Mouse (Mus musculus): Measurements from ENCODE around the gene Sgsh. TPM values are rescaled to one million over a fixed set of nuclear protein-coding genes. Genes with fewer than 3 reads are reported as not detected.
A peak's percentile ranks its signal among the peaks of the same experiment; 100 is the strongest.

The Sgsh gene
- total RNA-seq, 1 experiment from 2014 or later = 14.8 TPM

DNA sequence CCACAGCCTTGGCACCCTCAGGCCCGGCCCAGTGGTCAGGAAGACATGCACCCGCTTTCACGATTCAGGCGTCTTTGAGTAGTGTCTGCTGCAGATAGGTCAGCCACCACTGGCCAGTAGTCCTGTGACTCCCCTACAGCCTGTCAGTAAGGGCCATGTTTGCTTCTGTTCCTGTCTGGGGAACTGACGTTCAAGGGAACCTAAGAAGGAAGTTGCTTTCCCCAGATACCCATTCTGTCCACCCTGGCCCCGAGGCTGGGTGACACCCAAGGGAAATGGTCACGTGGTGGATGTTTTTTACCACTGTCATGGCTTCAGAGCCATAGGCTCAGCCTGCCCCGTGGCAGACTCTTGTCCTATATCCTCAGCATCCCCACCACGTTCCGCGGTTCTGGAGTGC, 22.0 kb upstream of the Sgsh start:
- no peak for DNase-seq

DNA sequence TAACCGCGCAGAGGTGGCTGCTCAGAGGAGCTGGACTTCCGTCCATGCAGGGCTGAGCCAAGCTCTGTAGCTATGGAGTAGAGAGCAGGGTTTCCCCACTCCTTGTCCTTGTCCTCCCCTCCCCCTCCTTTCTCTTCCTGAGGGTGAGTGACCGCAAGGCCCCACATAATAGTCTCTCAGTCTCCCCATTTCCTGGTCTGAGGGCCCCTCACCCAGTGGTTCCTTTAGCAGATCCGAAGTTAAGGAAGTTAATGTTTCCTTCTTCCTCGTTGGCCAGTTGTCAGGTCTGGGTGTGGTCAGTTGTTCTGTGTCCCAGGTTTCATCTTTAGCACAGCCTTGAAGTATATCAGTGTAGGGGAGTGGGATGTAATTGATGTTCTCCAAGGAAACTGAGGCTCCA, 20.1 kb upstream of the Sgsh start:
- no peak for DNase-seq

DNA sequence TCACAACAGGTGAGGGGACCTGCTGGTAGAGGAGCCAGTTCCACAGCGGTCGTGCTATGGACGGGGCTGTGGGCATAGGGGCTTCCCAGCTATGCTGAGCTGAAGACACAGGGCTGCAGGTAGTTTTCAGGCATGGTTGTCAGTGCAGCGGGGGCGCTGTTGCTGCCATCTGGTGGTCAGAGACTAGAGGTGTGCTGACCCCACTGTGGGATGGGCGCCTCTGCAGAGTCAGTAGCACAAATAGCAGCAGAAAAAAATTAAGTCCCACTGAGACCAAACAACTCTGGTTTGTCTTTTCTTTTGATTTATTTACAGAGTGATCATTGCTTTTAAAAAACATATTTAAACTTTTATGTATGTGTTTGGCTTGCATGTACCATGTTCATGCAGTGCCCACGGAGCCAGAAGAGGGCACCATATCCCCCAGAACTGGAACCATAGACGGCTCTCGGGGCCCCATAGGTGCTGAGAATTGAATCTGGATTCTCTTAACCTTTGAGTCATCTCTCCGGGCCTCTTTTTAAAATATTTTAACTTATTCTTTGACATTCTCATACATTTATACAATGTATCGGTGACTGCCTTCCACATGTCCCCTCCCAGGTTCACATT, 8.3 kb upstream of the Sgsh start:
- peak; percentile 82 for DNase-seq

DNA sequence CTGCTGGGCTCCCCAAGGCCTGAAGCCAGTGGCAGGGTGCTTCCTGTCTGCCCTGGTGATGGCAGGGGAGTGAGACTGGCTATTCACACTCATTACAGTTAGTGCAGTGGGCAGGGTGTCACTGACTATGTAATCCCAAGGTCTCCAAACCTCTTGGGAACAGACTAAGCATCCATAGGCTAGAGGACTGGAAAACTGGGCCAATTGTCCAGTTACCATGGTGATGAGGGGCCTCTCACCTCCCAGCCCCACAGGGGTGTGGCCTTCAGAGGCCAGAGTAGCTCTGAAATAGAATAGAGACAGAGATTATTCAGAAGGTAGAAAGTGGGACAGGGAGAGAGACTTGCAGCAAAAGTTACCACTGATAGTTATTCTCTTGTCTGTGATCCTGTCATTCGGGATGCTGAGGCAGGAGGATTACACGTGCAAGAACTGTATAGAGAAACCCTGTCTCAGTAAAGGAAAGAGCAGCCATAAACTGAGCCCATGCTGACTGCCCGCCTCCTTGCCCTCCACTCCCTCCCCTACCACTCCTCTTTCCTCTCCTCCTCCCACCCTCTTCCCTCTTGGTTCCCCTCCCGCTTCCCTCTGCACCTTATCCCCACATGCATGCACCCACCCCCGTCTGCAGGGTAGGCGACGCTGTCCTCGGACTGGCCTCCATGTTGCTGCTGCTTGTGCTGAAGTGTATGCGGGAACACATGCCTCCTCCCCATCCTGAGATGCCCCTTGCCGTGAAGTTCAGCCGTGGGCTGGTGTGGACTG, 7.6 kb upstream of the Sgsh start:
- DNase-seq = no peak

DNA sequence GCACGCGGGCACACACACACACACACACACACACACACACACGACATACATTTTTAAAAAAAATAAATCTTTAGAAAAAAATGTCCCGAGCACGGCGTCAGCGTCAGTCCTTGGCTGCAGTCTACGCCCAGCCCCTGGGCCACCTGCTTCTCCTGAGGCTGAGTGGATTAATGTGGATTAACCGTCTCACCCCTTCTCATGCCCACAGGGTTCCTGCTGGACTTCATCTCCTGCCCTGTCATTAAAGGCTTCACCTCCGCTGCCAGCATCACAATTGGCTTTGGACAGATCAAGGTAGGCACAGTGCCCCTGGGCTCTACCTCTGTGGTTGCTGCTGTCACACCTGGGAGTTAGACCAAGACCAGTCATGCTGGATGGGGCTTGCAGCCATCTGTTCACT, 3.8 kb upstream of the Sgsh start:
- DNase-seq = no peak

DNA sequence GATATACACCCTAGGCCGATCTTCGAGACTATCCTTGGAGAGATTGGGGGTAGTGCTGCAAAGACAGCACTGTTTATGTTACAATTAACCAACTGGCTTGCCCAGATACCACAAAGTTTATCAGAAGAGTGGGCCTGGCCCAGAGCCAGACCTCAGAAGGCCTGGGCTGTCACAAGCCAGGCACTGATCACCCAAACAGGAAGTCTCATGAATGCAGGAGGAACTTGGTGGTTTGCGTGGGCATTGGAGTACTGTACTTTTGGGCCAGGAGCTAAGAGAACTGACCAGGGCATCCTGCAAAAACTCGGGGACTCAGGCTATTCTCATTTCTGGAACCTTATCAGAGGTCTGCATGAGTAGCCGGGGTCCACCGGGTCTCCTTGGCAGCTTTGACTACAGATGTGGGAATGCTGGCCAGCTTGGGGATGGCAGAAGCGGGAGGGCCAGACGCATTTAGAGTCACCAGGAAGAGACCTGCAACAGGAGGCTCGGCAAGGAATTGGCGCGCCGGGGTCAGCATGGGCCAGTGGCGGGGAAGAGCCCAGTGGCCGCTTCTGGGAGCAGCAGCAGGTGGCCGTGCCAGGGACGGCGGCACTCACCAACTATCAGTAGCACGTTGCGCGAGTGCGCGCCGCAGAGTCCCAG, 416 bp downstream of the Sgsh start:
- DNase-seq = peak; percentile 65

DNA sequence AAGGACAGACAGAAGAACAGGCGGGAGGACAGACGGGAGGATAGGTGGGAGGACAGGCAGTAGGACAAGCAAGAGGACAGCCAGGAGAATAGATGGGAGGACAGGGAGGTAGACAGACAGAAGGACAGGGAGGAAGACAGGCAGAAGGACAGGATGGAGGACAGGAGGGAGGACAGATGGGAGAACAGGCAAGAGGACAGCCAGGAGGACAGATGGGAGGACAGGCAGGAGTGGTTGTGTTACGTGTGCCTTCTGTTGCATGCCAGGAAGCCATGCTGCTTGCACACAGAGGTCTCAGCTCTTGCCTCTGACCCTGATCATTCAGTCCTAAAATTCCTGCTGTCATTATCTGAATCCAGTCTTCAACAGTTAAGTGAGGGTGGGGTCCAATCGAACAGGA, 1.4 kb downstream of the Sgsh start:
- no peak for DNase-seq

DNA sequence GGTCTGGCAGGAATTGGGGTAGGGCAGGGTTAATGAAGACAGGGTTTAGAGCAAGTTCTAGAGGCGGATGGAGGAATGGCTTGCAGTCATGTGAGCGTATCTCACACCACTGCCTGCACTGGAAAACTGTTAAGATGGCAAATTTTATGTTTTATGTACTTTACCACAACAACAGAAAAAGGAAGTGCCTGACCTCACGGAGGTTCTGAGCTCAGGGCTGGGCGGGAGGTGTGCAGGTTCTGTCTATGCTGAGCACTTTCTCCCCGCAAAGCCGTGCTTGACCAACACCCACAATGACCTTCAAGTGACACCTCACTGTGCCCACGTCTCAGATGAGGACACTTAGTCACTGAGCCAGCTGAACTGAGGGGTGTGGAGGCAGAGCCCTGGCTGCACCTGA, 3.2 kb downstream of the Sgsh start:
- DNase-seq = no peak

DNA sequence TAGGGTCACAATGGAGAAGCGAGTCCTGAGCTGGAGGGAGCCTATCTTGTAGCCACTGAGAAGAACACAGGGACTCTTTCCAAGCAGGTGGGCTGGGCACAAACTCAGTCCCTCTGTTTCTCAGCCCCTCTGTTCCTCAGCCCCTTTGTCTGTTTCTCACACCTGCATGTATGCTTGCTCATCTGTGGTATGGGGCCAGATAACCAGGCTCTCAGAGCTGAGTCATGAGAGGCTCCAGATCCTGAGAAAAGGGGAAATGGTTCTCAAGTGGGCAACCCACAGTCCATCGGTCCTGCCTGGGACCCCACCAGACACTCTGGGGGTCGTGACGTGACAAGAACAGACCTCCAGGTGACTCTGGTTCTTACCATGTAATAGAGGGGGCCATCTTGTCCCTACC, 8.2 kb downstream of the Sgsh start:
- DNase-seq = no peak

DNA sequence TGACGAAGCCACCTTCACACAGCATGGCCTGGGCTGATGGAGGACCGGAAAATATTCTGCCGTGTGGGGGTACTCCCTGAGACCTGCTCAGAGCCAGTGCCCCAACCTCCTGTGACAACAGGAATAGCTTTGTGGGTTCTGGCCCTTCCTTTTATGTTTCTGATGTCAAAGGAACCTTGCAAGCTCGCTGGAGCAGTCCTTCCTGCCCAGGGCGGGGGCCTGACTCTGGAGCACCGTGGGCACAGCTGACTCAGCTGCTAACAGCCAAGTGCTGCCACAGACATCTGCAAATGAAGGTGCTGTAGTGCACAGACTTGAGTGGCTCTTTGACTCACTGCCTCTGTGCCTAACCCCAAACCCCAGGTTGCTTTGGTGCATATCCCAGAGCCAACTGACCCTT, 10.5 kb downstream of the Sgsh start:
- DNase-seq = no peak

DNA sequence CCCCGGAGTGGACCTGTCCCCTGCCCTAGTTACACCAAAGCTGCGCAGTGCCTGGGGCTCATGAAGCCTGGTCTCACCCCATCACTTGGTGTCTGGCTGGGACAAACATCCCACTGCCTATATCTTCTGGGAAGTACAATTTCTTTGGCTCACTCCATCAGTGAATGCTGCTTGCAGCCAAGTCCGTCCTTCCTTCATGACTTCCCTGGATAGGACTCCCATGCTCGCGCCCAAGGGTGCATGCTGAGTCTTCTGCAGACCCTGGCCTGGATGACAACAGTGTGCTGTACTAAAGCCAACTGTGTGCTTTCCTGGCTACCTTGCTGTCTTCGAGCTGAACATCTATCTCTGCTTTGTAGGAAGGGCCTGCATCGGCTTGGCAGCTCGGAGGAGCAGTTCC, 11.2 kb downstream of the Sgsh start:
- DNase-seq = no peak

DNA sequence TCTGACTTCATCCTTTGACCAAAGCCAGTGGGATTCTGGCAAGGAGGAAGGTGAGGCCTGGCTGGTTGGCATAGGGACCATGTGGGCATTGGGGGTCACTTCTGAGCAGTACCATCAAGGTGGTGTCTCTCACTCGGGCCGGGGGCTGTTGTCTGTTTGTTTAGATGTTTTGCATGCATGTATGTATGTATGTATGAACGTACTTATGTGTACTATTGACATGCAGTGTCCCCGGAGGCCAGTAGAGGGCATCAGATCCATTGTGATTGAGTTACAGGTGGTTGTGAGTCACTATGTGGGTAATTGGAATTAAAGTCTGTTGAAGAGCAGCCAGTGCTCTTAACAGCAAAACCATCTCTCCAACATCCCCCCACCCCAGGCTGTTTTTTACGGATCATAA, 15.7 kb downstream of the Sgsh start:
- DNase-seq = peak; percentile 80

DNA sequence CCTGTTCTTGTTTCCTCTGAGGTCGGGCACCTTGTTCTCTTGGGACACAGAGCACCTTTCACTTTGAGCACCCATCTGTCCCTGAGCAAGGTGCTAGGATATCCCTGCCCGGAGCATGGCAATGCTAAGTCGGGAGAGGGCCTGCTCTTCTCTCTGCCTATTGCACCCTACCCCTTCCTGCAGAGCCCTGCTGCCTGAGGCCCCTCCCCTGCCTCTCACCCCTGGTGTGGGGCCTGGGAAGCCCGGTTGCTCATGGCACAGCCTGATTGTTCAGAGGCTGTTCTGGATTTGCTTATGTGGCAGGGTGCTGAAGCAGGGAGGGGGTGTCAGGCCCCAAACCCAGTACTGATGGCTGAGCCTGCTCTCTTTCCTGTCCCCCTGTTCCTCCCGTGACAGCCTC, 16.2 kb downstream of the Sgsh start:
- DNase-seq = peak; percentile 48

DNA sequence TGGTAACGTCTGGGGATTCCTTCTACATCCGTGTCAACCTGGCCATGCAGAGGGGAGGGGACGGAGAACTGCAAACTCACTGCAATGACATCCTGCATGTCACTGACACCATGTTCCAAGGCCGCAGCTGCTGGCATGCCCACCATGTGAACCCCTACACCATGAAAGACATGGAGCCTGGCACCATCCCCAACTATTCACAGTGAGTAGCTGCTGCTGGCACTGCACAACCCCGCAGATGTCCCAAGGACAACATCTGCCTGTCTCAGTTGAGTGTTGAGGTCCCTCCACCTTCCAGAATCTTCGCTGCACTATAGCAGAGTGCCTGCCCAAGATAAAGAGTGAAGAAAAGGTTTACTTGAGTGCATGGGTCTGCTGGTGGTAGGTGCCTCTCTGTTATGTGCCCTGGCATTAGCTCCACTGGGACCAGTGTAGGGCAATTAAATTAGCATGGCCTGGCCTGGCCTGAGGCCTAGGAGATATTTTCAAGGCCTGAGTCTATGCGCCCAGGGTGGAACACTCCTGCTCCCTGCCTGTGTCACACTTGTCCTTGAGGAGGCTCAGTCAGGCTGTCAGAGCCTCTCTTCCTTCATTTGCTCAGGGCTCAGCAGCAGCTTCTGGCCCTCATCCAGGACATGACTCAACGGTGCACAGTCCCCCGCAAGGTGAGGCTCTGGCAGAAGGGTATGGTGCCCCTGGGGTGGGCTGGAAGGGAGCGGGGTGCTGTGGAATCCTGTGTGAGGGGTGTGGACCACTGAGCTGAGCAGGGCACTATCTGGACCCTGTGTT, 16.9 kb downstream of the Sgsh start:
- DNase-seq = peak; percentile 89

DNA sequence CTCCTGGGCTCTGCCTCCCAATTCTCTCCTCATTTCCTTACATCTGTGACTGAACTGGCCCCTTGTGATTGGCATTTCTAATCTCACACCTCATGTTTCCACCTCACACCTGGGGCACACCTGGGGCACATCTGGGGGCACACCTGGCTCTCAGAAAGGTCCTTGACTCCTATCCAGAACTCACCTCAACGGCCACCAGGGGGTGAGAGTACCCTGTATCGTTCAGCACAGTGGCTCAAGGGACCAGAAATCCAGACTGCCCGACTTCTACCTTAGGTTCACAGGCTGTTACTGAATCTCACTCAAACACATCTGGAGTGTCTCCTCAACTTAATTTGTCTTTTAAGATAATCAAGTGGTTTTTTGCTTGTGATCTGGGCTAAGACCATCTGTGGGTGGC, 23.4 kb downstream of the Sgsh start:
- no peak for DNase-seq

DNA sequence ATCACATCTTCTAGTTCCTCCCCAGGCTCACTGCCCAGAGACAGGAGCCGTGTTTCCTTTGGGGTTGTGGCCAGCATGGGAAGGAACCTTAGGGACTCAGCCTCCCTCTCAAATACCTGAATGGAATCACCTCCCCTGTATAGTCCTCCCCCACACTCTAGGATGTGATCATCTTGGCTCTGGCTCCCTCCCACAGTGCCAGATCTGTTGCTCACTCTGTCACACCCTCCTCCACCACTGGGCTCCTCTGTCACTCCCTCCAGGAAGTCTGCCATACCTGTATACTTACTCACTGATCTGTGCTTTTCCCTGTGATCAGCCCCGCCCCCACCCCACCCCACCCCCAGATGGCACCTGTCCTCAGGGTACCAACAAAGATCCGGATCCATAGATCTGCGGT, 24.7 kb downstream of the Sgsh start:
- no peak for DNase-seq

DNA sequence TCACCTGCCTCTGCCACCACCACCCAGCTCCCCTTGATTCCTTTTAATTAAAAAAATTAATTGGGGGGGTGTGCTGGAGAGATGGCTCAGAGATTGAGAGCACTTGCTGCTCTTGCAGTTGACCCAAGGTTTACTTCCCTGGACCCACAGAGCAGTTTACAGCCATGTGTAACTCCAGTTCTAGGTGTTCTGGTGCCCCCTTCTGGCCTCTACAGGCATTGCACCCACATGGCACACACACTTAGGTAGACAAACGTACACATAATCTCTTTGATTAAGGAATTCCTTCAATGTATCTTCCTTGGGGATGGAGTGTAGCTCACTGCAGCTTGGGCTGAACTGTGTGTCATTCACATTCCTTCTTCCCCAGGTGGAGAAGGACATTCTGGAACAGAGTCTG, 30.3 kb downstream of the Sgsh start:
- DNase-seq = no peak

DNA sequence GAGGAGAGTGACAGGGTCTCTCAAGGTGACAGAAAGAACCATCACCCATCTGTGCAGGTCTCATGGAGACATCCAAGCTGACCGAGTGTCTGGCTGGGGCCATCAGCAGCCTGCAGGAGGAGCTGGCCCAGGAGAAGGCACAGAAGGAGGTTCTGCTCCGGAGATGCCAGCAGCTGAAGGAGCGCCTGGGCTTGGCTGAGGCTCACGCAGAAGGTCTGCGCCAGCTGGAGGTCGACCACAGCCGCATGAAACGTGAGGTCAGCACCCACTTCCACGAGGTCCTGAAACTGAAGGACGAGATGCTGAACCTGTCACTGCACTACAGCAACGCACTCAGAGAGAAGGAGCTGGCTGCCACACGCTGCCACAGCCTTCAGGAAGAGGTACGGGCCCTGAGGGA, 32.8 kb downstream of the Sgsh start:
- DNase-seq = no peak

DNA sequence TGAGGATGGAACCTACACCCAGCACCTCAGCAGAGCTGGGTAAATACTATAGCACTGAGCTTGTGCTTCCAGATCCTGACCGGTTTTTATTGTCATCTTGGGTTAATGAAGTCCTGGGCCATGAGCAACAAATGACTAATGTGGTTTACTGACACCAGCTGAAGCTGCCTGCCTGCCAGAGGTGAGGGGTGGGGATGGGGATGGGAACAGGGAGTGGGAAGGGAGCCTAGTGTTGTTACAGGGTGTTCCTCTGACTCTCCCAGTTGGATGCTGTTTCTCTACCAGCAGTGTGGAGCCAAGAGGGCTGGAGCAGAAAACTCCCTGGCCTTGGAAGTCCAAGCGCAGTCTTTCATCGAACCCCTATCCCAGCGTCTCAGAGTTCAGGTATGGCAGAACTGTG, 38.6 kb downstream of the Sgsh start:
- no peak for DNase-seq

DNA sequence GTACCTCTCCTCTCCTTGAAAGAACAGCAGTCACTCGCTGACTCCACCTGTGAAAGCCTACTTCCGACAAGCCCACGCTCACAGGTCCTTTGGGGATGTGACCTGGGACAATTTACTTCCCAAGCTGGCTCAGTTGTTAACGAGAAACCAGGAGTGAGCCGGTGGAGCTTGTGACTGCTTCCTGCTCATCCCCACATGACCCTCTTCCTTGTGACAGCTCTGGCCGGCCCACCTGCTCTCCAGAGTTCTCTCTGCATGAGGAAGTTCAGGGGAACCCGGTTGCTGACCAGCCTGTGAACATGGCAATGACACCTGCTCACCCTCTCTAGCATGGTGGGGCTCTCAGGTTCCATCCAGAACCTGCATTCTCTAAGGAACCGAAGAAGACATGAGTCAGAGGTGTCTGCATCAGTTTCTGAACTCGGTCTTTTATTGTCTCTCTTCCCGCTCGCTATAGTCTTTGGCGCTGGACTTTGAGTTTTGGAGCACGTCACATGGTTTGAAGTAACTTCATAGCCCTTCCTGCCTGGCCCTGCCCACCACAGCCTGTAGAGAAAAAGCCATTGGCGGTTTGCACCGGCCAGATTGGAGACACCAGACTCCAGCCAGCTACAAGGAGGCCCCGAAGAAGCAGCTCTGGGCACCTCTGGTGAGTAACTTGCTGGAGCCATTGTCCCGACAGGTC, 40.9 kb downstream of the Sgsh start:
- DNase-seq = no peak

DNA sequence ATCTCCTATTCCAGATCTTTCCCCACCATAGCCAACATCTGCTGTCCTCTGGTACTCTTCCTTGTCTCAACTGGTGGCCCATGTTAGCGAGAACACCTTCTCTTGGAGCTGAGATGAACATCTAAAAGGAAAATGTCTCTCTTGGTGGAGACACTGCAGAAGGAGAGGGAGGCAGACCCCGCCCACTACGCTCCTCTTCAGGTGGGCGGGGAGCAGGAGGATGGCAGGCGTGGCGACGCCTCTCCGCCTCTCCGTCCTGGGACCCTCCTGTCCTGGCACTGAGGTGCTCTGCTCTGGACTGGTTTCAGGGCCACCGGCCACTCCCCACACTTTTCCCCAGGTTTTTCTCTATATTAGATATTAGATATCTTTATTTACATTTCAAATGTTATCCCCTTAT, 44.7 kb downstream of the Sgsh start:
- no peak for DNase-seq

DNA sequence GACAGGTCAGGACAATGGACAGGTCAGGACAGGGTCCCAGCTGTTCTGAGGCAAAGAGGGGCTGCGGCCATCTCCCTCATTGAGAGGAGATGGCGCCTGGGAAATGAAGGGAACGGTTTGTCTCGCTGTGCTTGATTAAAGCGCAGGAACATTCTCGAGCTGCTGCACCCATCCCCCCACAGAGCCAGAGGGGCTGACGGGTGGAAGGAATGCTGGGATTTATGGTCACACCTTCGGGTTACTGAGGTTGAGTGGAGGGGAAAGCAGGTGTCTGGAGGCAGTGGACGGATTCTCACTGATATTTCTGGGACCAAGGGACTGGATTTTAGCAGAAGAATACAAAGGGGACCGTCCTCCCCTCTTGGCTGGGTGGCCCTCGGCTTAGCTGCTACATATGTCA, 47.4 kb downstream of the Sgsh start:
- no peak for DNase-seq

DNA sequence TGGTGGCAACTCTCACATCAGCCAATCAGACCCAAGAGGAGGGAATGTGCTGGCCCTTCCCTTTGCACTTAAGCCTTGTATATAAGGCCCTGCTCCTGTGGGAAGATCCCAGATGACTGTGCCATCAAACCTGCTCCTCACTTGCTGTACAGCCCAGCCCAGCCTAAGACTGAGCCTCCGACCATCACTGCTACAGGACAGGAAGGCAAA, 47.8 kb downstream of the Sgsh start, which contains the start of gene Card14:
Gene Card14, plus strand, starts transcription at position 111 of the 210 bp plus-strand sequence.
- DNase-seq = no peak
